Mouse (Mus musculus) hematopoietic stem cell, adult 5-6 weeks (primary cell): ENCODE results near the gene Tbkbp1. TPM values are rescaled to one million over a fixed set of nuclear protein-coding genes. Genes with fewer than 3 reads are reported as not detected.
"Not testable (repeated sequence)": the region's sequence is repeated elsewhere in the genome, so short reads cannot be mapped to it uniquely, and the experiment has no call there.

ENCODE experiments used
- ATAC-seq, 2 experiments: fragments of 125-278 bp in 1 of 2; replicated peaks in 1 of 2; 2 replicates each; pipeline ENCODE4 v1.8.0; 2016 to 2017; ENCODE audit warnings: inconsistent platforms in 2 of 2, mild to moderate bottlenecking in 2 of 2, moderate number of reproducible peaks in 2 of 2, low read depth in 1 of 2, moderate TSS enrichment in 1 of 2; ENCODE audit not compliant: low FRiP score in 2 of 2, poor library complexity in 2 of 2, severe bottlenecking in 2 of 2, insufficient read depth in 1 of 2, low TSS enrichment in 1 of 2
- total RNA-seq: library from RNA; stranded (forward); fragments of 172-1452, 232-1000 nt; gene quantifications from 2 replicates; pipeline ENCODE4 v1.2.3, GENCODE M21; 2017

Gene Tbkbp1
- 6.6 and 8.1 TPM in 2 replicates for total RNA-seq

DNA sequence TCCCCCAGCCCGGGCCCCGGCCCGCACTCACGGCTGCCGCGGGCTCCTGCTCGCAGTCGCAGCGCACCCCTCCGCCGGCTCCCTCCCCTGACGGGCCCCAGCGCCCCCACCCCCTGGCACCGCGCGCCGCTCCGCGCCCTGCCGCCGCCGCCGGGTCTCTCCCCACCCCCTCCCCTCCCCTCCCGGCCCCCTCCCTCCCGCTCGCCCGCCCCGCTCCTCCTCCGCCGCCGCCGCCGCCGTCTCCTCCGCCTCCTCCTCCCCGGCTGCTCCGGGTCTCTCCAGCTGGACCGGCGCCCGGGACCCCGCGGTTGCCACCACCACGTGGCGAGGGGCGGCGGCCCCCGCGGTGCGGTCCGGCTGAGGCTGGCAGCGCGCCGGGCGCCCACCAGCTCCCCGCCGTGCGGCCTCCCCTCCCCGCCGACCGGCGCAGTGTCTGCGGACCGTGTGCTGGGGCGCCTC, at the start of gene Tbkbp1:
TSS of gene Tbkbp1 (minus strand) at position 153 of the 459 bp plus-strand sequence.
- ATAC-seq, result no peak

DNA sequence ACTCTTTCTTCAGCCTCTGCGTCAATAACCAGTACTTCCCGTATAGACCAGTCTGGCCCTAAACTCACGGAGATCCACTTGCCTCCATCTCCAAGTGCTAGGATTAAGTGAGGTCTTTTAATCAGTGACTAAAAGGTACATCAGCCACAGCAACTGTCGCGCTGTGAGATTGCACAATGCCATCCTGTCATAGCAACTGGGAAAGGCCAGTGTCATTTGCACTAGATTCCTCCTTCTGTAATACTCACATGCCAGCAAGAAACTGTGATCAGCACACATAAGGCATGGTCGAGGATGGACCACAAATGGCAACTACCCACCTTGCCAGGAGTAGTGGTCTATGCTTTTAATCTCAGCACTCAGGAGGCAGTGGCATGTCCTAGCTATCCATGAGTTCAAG, 48.2 kb upstream of the Tbkbp1 start:
- no peak for ATAC-seq

DNA sequence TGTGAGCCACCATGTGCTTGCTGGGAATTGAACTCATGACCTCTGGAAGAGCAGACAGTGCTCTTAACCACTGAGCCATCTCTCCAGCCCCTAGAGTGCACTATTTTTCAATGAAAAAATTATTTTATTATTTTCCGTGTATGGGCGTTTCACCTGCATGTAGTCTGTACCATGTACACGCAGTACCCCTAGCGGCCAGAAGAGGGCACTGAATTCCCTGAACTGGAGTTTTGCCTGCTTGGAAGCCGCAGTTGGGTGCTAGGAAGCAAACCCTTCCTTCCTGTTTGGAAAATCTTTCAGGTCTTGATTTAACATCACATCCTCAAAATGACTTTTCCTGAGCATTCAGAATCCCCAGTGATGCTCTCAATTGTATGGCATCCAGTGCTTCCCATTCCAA, 47.3 kb upstream of the Tbkbp1 start:
- peak; percentile 56 to 58; a peak in 3 of 4 replicates for ATAC-seq

DNA sequence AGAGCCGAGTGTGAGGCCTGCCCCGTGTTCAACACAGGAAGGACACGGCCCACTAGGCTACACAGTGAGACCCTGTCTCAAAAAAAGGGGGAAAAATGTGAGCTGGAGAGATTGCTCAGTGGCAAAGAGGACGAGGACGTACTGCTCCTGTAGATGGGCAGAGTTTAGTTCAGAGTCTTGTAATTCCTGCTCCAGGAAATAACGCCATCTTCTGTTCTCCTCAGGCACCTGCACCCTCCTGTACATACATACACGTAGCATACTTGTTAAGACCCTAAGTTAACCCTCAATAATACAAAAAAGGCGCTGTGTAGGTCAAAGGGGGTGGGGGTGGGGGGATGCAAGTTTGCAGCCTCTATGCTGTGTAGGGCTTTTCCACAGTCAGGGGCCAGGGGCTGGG, 45.7 kb upstream of the Tbkbp1 start:
- no peak for ATAC-seq

DNA sequence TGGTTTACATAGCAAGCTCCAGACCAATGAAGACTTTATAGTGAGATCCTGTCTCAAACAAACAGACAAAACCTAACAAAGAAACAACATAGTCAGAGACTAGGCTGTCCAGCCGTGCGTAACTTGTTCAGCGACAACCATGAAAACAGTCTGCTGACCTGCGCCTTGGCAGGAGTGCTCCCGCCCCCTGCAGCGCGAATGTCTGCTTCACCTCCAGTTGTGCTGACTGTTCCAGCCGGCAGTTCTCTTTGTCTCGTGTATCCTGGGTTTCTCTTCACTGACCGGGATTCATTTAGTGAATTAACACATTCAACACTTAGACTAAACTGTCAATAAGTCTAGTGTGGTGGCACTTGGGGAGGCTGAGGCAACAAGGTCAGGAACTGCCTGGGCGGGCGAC, 45.2 kb upstream of the Tbkbp1 start:
- no peak for ATAC-seq

DNA sequence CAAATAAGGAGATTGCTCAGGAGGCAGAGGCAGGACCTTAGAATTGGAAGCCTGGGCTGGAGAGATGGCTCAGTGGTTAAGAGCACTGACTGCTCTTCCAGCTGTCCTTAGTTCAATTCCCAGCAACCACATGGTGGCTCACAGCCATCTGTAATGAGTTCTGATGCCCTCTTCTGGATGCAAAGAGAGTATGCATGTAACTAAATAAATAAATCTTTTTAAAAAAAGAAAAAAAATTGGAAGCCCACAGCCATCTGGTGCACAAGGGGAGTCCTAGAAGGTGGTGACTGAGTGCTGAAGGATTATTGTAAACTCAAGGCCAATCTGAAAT, 41.3 kb upstream of the Tbkbp1 start:
- no peak for ATAC-seq

DNA sequence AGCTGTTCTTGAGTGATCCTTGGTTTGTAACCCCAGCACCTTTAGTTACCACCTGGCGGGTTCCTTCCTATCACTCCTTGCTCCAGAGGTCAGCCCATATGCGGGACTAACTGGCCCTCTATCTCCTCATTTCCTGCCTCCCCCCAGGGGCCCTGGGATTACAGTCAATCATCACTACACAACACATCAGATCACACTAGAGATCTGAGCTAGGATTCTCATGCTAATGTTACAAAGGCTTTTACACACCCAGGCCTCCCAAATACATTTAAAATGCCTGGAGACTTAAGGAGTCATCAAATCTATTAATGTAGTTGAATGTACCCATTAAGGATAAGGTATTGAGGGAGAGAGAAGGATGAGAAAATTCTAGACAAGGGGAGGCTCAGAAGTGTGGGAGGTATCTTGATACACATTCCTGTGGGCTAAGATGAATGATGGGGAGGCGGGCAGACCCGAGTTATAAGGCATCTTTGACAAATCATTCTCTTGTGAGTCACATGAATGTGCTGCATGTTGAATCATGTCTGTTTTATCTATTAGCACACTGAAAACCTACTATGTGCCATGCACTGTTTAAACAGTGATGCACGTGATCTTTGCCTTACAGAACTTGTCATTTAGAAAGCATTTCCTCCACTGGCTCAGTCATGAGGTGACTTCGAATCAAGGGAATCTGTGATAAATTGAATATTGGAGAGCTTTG, 40.8 kb upstream of the Tbkbp1 start:
- ATAC-seq, result no peak

DNA sequence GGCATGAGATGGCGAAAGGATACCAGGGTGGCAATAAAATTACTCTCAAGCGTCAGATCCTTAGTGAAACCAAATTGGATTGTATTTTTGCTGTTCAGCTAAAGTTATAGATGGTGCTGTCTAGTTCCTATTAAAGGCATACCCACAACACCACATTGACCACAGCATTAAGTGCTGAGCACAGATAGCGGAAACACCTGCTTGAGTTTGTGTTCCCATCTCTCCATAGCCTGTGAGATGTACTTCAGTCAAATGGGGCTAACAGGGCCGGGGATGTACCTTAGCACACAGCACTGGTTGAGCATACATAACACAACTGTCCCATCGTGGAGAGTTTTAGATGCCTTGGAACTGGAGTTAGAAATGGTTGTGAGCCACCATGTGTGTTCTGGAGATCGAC, 39.7 kb upstream of the Tbkbp1 start:
- ATAC-seq, result no peak

DNA sequence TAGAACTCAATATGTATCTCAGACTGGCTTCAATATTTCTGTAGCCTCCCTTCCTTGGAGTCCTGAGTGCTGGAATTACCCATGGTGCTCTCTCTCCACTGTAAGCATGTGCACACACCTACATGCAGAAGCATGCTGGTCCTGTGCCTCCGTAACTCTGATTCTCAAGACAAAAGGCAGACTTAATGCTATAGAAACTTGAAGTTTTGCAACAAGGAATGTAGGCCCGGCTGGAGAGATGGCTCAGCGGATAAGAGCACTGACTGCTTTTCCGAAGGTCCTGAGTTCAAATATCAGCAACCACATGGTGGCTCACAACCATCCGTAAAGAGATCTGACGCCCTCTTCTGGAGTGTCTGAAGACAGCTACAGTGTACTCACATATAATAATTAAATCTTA, 38.4 kb upstream of the Tbkbp1 start:
- not testable (repeated sequence) for ATAC-seq

DNA sequence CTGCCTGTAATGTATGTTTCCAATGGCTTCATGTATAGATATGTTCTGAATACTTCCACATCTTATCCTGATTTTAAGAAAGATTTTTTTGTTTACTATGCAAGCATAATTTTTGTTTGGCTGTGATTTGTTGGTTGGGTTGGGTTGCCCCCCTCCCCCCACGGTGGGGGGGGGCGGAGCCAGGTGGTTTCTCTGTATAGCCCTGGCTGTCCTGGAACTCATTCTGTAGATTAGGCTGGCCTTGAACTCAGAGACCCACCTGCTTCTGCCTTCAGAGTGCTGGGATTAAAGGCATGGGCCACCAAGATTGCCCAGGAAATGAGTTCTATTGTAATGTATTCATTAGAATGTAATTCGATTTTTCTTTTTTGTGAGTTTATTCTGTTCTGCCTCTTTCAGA, 37.9 kb upstream of the Tbkbp1 start:
- ATAC-seq, result no peak

DNA sequence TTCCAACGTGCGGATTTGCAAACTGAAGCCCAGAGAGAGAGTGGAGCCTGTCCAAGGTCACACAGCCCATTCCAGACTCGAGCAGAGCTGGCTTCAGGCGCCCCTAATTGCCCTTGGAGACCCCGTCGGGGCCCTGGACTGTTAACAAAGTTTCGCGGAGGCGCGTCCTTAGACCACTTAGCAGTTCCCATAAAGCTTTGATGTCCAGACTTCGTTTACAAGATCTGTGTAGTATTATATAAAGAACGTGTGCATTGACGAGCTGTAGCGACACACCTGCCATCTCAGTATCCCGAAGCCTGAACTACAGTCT, 37.3 kb upstream of the Tbkbp1 start:
- ATAC-seq, result no peak

DNA sequence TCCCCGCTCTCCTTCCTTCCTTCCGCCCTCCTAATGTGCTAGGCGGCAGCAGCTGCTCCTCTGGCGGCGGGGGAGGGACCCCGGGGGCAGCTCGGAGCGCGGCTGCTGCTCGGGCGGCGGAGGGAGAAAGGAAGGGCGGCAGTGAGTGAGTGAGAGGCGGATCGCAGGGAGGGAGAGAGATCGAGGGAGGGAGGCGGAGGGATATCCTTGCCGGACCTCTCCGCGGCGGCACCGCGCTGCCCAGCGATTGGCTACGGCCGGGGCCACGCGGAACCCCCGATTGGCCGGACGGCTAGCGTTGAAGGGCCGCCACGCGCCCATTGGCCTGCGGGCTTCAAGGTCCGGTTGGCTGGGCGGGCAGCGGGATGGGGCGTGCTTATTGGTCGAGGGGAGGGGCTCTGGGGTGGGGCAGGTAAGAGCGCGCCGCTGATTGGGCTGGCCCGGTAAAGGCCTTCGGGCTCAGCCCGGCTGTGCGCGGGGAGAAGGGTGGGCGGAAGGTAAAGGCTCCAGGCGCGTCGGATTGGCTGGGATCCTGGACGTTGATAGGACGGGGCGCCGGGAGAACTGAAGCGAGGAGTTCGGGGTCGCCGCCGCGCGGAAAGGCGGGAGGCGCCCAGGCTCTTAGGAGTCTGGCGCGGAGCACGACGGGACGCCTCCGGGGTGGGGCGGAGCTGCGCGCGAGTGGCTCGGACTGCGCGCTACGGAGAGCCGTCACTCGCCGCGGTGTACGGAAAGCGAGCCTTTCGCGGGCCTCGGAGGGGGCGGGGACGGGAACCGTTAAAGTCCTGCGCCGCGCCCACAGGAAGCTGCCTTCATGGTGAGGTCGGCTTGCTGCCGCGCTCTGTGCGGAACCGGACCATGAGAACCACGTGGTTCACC, 36.7 kb upstream of the Tbkbp1 start, which contains the start of gene Kpnb1:
TSS of gene Kpnb1 (minus strand) at position 118 of the 879 bp plus-strand sequence.
- ATAC-seq, result peak; percentile 78 to 82

DNA sequence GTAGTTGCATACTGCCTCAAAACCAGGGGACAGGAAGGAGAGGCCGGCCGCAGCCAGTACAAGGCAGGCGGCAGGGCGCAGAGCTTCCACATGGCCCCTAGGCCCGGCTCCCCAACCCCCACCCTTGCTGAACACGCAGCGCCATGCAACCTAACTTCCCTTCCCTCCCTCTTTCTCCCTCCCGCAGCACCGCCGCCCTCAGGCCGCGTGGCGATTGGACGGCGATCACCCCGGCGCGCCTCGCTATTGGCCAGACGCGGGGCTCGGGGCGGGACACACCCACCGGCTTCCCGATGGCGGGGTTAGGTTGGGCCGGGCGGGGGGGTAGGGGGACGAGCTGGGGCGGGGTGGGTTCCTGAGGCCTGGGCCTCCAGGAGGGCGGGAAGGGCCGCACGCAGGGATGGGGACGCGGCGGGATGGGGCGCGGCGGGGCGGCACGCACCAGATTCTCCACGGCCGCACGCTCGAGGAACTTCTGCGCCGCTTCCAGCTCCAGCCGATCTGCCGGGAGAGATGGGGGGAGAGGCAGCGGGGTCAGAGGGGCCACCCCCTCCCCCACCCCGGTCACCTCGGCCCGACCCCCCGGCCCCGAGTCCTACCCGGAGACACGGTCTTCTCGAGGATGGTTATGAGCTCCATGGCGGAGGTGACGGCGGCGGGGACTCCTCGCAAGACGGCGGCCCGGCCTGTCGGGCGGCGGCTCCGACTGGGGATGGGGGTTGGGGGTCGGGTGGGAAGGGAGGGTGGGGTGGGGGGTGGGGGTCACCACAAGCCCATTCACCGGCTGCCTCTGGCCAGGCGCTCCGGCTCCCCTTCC, 35.9 kb upstream of the Tbkbp1 start:
- ATAC-seq, result peak; percentile 76

DNA sequence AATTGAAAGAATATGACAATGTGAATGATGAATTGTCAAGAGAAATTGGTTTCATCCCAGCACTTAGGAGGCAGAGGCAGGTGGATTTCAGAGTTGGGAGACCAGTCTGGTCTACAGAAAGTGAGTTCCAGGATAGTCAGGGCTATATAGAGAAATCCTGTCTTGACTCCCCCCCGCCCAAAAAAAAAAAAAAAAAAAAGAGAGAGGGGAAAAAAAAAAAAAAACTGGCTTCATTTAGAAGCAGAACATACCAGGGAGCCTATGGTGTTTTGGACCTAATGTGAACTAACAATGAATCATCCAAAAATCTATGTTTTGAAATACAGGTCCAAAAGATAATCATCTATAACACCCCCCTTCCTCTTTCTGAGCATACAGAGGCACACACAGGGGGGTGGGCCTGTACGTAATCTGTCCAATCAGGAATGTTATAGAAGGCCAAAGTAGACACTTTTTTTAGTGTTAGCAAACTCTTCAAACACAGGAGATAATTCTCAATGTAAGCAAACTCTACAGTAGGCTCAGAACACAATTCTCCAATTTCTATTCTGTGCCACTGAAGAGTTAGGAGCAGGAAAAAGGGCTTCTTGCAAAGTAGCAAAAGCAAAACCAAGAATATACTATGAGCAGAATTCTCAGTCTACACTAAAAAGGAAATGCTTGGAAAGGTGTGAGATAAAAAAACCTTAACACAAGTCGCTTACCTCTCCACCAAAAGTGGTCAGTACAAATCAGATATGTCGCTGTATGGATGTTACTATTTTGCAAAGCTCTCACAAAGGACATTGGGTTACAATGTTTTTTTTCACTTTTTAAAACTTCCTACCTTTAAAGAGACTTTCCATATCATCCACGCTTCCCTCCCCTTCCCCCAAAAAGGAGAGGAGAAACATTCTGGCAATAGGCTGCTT, 34.7 kb upstream of the Tbkbp1 start:
- ATAC-seq, result no peak

DNA sequence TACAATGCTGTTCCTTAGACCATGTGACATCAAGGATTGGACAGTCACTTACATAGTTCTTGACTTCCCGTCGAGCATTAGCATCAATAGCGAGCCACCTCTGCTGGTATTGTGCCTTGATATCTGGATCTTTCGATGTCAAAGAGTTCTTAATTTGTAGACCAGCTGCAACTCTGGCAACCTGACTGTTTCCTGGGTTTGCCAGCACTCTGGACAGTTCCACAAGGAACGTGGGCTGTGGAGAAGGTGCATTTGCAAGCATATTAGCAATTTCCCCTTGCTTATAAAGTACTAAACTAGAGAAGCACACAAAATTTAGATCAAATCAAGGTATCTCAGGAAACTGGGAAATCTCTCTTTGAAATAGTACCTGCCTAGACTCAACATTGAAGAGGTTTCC, 33.6 kb upstream of the Tbkbp1 start:
- ATAC-seq, result no peak

DNA sequence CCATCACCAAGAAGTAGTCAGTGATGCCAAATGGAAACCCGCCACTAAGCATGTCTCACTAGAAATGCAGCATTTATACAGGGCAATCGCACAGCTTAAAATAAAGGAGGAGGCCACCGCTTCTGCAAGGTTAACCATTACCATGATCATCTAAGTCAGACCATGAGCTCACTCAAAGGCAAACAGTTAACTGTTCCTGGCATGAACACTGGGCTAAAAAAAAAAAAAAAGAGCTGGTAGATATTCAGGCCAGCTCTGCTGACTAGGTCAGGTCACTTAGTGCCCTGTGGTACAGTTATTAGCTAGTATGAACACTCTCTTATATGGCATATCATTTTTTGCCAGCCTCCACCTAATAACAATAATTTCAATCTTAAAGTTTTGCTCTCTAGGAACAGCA, 31.2 kb upstream of the Tbkbp1 start:
- ATAC-seq, result no peak

DNA sequence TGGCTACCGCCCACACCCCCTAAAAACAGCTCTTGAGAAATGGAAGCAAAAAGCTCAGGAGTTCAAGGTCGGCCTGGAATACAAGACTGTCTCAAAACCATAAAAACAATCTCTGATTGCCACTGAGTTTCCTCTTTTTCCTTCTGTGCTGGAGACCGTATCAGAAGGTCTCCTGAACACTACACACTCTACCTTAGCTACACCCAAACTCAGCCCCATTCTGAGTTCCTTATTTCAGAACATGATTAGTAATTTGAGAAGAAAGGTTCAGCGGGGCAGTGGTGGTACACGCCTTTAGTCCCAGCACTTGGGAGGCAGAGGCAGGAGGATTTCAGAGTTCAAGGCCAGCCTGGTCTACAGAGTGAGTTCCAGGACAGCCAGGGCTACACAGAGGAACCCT, 29.8 kb upstream of the Tbkbp1 start:
- no peak for ATAC-seq
